9 mouse cellular contexts compared by ENCODE assay signal in the genomic region with DNA sequence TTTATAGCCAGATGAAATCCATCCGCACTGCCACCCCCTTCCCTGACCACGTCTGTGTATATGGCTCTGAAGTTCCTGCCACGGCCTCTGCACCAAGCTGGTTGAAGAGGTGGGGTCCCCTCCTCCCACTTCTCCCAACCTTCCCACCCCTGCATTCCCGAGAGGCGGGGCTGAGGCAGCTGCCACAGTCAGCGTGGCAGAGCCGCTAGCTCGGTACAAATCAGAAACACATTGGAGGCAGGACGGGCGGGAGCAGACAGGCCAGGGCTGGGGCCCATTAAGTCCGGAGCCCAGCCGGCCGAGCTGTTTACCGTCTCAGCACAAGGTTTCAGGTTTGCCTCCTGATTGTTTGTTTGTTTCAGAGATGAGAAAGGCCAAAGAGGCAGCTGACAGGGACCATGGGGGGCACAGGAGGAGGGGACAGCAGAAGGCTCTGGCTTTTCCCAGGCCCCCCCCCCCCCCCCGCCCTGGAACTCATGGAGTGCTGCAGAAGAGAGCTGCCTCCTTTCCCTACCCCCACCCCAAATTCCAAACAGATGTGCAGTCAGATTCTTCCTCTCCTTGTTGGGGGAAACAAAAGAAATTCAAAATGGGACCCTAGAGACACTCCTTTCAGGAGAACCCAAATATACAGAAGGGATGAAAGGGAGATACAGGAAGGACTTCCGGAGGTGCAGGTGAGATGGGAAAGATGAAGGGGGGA. TPM values are rescaled to one million over a fixed set of nuclear protein-coding genes. Genes with fewer than 3 reads are reported as not detected.
DNase-seq lines count a peak whose midpoint lies in the region; ATAC-seq and TF ChIP-seq lines count a peak whose summit lies in the region.
"Had no signal": no experiment of that assay in that cellular context is flagged by ENCODE, and none has a peak within 500 bp of the region (broad histone marks: within the 10 kb centered on the region; RNA-seq: fewer than 3 reads in every experiment).

No protein-coding gene starts in this region.

- peak overlapping the region; percentile 32 for H3K4me2 ChIP-seq in intestine, embryonic 14.5 days (ENCODE audit: low read length)
- H3K4me2 ChIP-seq in intestine, postnatal 0 days (replicated peaks; ENCODE audit: low read depth) = no peak overlapping the region
- peak overlapping the region; percentile 31; the same call in 1 of the 2 replicates for H3K4me2 ChIP-seq in intestine, embryonic 15.5 days (replicated peaks)
- H3K4me2 ChIP-seq in neural tube, embryonic 11.5 days (ENCODE audit: low read depth) = no peak overlapping the region

- H3K4me1 ChIP-seq in intestine, embryonic 14.5 days (replicated peaks; ENCODE audit: control insufficient read depth, insufficient read depth, low read length) = peaks cover 4% of the 10 kb centered on the region; the same call in 1 of the 2 replicates
- H3K4me1 ChIP-seq in intestine, postnatal 0 days (replicated peaks; ENCODE audit: control insufficient read depth, insufficient read depth, low read length) = no peaks in the 10 kb centered on the region
- H3K4me1 ChIP-seq in intestine, embryonic 15.5 days (replicated peaks) = no peaks in the 10 kb centered on the region
- H3K4me1 ChIP-seq in neural tube, embryonic 11.5 days (ENCODE audit: control insufficient read depth, insufficient read depth, low read length) = no peaks in the 10 kb centered on the region

- peak overlapping the region; percentile 16; the same call in 1 of the 2 replicates for H3K27ac ChIP-seq in intestine, embryonic 14.5 days (ENCODE audit: low read depth)
- no peak overlapping the region for H3K27ac ChIP-seq in intestine, postnatal 0 days (ENCODE audit: low read depth, low read length)
- H3K27ac ChIP-seq in intestine, embryonic 15.5 days = no peak overlapping the region
- H3K27ac ChIP-seq in neural tube, embryonic 11.5 days (ENCODE audit: low read depth, low read length) = 0 out of 2 replicates have a peak overlapping the region, but pooled peaks have one; percentile 34
- H3K27ac ChIP-seq: macrophage had no signal

- H3K9ac ChIP-seq in intestine, embryonic 14.5 days (ENCODE audit: low read length) = no peak overlapping the region
- H3K9ac ChIP-seq in intestine, postnatal 0 days (ENCODE audit: low read depth, low read length) = no peak overlapping the region
- no peak overlapping the region for H3K9ac ChIP-seq in intestine, embryonic 15.5 days
- no peak overlapping the region; the same call in 1 of the 2 replicates for H3K9ac ChIP-seq in neural tube, embryonic 11.5 days (ENCODE audit: low read length)

- DNase-seq in intestine, embryonic 14.5 days (ENCODE audit: low spot score) = no peak
- peak; percentile 69 for DNase-seq in embryo, embryonic 9.5 days (ENCODE audit: extremely low spot score)
- peak; percentile 64 for DNase-seq in neural tube, embryonic 11.5 days (ENCODE audit: low spot score)
- no peak for DNase-seq in left cerebral cortex, postnatal 36 days (ENCODE audit: low spot score in 2 of 2)
- DNase-seq in layer of hippocampus, adult 9-10 months (ENCODE audit: low spot score) = no peak
- DNase-seq in adrenal gland, adult 18-20 months (ENCODE audit: low spot score in 2 of 2) = no peak

- TF ChIP-seq CTCF in intestine, postnatal 0 days (IDR thresholded peaks at IDR 0.05; ENCODE audit: low read depth) = no peak

- H3K9me3 ChIP-seq in intestine, embryonic 14.5 days (ENCODE audit: control insufficient read depth, low read length) = no peaks in the 10 kb centered on the region
- H3K9me3 ChIP-seq in intestine, postnatal 0 days (ENCODE audit: control insufficient read depth) = no peaks in the 10 kb centered on the region
- H3K9me3 ChIP-seq in intestine, embryonic 15.5 days = no peaks in the 10 kb centered on the region
- H3K9me3 ChIP-seq in neural tube, embryonic 11.5 days (ENCODE audit: control insufficient read depth, low read length) = no peaks in the 10 kb centered on the region

- no peaks in the 10 kb centered on the region for H3K36me3 ChIP-seq in intestine, embryonic 14.5 days (ENCODE audit: control insufficient read depth, insufficient read depth, low read length)
- H3K36me3 ChIP-seq in intestine, postnatal 0 days (ENCODE audit: control insufficient read depth, insufficient read depth) = no peaks in the 10 kb centered on the region
- H3K36me3 ChIP-seq in intestine, embryonic 15.5 days = no peaks in the 10 kb centered on the region
- H3K36me3 ChIP-seq in neural tube, embryonic 11.5 days (ENCODE audit: control insufficient read depth, insufficient read depth, low read length) = no peaks in the 10 kb centered on the region

- WGBS in intestine, embryonic 14.5 days = 23% methylated on average over 15 of the region's 16 CpGs
- WGBS in intestine, postnatal 0 days = 41% methylated on average over 15 of the region's 16 CpGs
- 30% methylated on average over 16 of the region's 16 CpGs for WGBS in intestine, embryonic 15.5 days
- 36% methylated on average over 15 of the region's 16 CpGs for WGBS in neural tube, embryonic 11.5 days

- ATAC-seq in intestine, embryonic 14.5 days (replicated peaks; ENCODE audit: low FRiP score, low TSS enrichment, low read depth) = peak; percentile 27; the same call in 1 of the 2 replicates
- no peak for ATAC-seq in intestine, postnatal 0 days
- peak; percentile 59 for ATAC-seq in intestine, embryonic 15.5 days
- peak; percentile 80 for ATAC-seq in neural tube, embryonic 11.5 days (ENCODE audit: insufficient read depth, low FRiP score, low TSS enrichment)

- intact Hi-C loops in left cerebral cortex, postnatal 36 days (cut with DNase I) = no loop called here

- H3K4me3 ChIP-seq in intestine, embryonic 14.5 days (ENCODE audit: low read depth, low read length) = no peak overlapping the region
- no peak overlapping the region for H3K4me3 ChIP-seq in intestine, postnatal 0 days (ENCODE audit: low read depth, low read length)
- H3K4me3 ChIP-seq in intestine, embryonic 15.5 days (replicated peaks) = no peak overlapping the region
- H3K4me3 ChIP-seq in neural tube, embryonic 11.5 days (ENCODE audit: low read depth, low read length) = no peak overlapping the region

- H3K27me3 ChIP-seq in intestine, embryonic 14.5 days (replicated peaks; ENCODE audit: control insufficient read depth, insufficient read depth, low read length) = peaks cover 9% of the 10 kb centered on the region; the same call in 1 of the 2 replicates
- H3K27me3 ChIP-seq in intestine, postnatal 0 days (replicated peaks; ENCODE audit: control insufficient read depth, insufficient read depth, low read length) = 0 out of 2 replicates have a peak, but pooled peaks cover 4% of the 10 kb centered on the region
- H3K27me3 ChIP-seq in intestine, embryonic 15.5 days (replicated peaks) = 0 out of 2 replicates have a peak, but pooled peaks cover 7% of the 10 kb centered on the region
- 0 out of 2 replicates have a peak, but pooled peaks cover 8% of the 10 kb centered on the region for H3K27me3 ChIP-seq in neural tube, embryonic 11.5 days (ENCODE audit: control insufficient read depth, insufficient read depth, low read length)

RNA-seq across cellular contexts. Expression of a gene that starts 22.1 kb away (rescaled TPM):
- polyA plus RNA-seq in intestine, embryonic 14.5 days (2014; fragmentation: Nextera tagmentation; extraction: Ambion mirVana) = 143 and 161 TPM in 2 replicates
- polyA plus RNA-seq in intestine, postnatal 0 days (2015; fragmentation: Nextera tagmentation; extraction: Ambion mirVana) = 74.1 and 74.4 TPM in 2 replicates
- 152 and 158 TPM in 2 replicates for polyA plus RNA-seq in intestine, embryonic 15.5 days (2015; fragmentation: Nextera tagmentation; extraction: Ambion mirVana)
- polyA plus RNA-seq in neural tube, embryonic 11.5 days (2014; fragmentation: Nextera tagmentation; extraction: Ambion mirVana) = 207 and 232 TPM in 2 replicates
- total RNA-seq in left cerebral cortex, postnatal 36 days (2021) = 100 to 1,000 TPM; 203 TPM
- 100 to 1,000 TPM; 164 to 177 TPM for total RNA-seq in adrenal gland, adult 18-20 months (2021)

Comparison
In these comparisons a context has a peak if more than half of its experiments do, and no peak if none do; other contexts are left out.
1. H3K27ac ChIP-seq: peak in intestine, embryonic 14.5 days (single experiment) and neural tube, embryonic 11.5 days (single experiment); none in intestine, postnatal 0 days (single experiment) and intestine, embryonic 15.5 days (single experiment).
2. H3K4me2 ChIP-seq: peak in intestine, embryonic 14.5 days (single experiment) and intestine, embryonic 15.5 days (single experiment); none in intestine, postnatal 0 days (single experiment) and neural tube, embryonic 11.5 days (single experiment).
3. DNase-seq: peak in embryo, embryonic 9.5 days (single experiment) and neural tube, embryonic 11.5 days (single experiment); none in intestine, embryonic 14.5 days (single experiment), left cerebral cortex, postnatal 36 days (0 of 2), layer of hippocampus, adult 9-10 months (single experiment) and adrenal gland, adult 18-20 months (0 of 2).